Mouse (Mus musculus) heart, postnatal 36 days (tissue): ENCODE results near the gene Dppa4. TPM values are rescaled to one million over a fixed set of nuclear protein-coding genes. Genes with fewer than 3 reads are reported as not detected.
"Not testable (repeated sequence)": the region's sequence is repeated elsewhere in the genome, so short reads cannot be mapped to it uniquely, and the experiment has no call there.

Experiments used
- DNase-seq, 2 experiments: peaks; one replicate each; pipeline ENCODE4 v3.0.0; 2021 to 2022
- intact Hi-C: fragments of 180-260 bp; cut with DNase I; formaldehyde crosslinking; loops from one replicate; pipeline ENCODE4 v1.15.1; 2025
- total RNA-seq, 2 experiments: library from RNA; stranded (reverse); gene quantifications; 2 replicates each; pipeline ENCODE4 v1.2.3; 2021

Gene Dppa4
- not detected for total RNA-seq

GRCm38 (mm10) chr16:48283517-48283916 lies at the start of gene Dppa4:
Gene Dppa4 (plus strand): TSS chr16:48283733.
- DNase-seq: no peak
- intact Hi-C loops: no loop called here

DNA sequence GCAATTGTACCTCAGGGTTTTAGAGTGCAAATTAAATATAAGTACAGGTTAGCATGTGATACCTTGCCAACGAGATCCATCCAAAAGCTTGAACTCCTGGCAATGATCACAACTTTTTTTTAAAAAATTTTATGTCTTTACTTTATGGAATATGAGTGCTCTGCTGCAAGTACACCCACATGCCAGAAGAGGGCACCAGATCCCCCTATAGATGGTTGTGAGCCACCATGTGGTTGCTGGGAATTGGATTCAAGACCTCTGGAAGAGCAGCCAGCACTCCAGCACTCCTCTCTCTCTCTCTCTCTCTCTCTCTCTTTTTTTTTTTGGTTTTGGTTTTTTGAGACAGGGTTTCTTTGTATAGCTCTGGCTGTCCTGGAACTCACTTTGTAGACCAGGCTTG lies 48.5 kb upstream of the Dppa4 start:
- intact Hi-C loops: no loop called here
- DNase-seq: no peak

DNA sequence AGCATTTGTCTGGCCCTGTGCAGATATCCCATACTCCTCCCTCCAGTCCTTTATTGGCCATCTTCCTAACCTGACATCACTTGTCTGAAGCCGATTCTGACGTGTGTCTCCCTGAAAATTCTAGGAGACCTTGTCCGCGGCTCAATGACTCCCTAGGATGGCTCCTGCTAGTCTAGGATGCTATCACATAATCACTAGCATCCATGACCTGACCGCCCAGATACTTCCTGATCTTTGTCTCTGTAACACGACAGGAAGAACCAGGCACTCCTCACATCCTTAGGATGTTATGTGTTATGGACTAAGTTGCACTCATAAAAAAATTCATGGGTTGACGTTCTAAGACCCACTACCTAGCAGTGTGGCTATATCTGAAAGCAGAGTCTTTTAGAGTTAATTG lies 45.9 kb upstream of the Dppa4 start:
- DNase-seq: no peak
- intact Hi-C loops: no loop called here

GRCm38 (mm10) chr16:48247044-48247661 lies 36.4 kb upstream of the Dppa4 start:
- intact Hi-C loops: no loop called here
- no peak for DNase-seq

GRCm38 (mm10) chr16:48252824-48253223 lies 30.7 kb upstream of the Dppa4 start:
- intact Hi-C loops: no loop called here
- no peak for DNase-seq

- intact Hi-C loops: no loop called here
- DNase-seq: no peak
Measured at GRCm38 (mm10) chr16:48254584-48254983, 28.9 kb upstream of the Dppa4 start.

DNA sequence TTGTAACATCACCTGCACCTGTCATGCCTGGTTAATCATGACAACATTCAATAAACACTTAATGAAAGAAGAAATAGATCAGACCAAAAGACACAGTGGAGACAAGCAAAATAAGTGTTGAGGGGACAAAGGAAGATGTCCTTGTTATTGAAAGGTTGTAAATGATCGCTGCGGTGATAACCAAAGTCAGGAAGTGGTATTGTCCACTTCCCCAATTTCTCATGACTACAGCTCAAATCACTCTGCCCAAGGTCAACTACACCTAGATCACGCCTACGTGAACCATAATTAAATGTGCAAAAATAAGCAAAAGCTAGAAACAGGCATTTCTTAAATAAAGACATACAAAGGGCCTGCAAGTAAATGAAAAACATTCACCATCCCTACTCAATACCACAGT lies 24.0 kb upstream of the Dppa4 start:
- intact Hi-C loops: no loop called here
- DNase-seq: no peak

GRCm38 (mm10) chr16:48262901-48263300 lies 20.6 kb upstream of the Dppa4 start:
- no peak for DNase-seq
- intact Hi-C loops: no loop called here

GRCm38 (mm10) chr16:48265856-48266255 lies 17.7 kb upstream of the Dppa4 start:
- intact Hi-C loops: no loop called here
- DNase-seq: no peak

DNA sequence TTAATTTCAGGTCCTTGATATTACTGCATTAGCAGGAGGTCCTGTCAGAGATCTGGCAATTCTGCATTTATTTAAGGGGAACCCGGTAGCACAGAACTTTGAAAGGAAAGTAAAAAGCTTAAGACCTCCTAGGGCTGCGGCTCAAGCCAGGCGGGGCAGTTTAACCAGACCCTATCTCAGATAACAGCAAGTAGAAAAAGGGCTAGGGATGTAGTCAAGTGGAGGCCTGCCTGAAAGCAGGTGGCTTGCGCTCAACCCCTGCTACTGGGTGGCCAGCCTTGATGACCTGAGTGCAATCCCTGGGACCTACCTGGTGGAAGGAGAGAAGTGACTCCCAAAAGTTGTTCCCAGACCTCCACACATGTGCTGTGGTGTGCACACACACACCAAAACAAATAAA lies 6.6 kb upstream of the Dppa4 start:
- intact Hi-C loops: no loop called here
- no peak for DNase-seq

- intact Hi-C loops: no loop called here
- DNase-seq: no peak
Measured at GRCm38 (mm10) chr16:48280883-48281282, 2.6 kb upstream of the Dppa4 start.

DNA sequence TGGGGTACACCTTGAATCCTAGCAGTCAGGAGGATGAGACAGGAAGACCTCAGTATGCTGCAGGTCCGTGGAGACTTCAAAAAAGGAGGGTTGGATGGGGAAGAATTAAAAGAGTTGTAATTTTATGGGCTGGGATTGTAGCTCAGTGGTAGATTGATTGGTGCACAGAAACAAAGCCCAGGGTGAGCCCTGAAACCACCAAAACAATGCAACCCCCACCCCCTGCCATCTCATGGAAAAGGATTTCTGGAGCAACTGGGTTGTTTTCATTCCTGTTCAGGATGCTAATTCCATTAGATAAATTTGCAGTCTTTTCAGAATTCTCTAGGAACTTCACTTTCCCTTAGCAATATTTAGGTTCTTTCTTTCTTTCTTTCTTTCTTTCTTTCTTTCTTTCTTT lies 732 bp upstream of the Dppa4 start:
- no peak for DNase-seq
- intact Hi-C loops: no loop called here

GRCm38 (mm10) chr16:48285517-48285916 lies 2.0 kb downstream of the Dppa4 start:
- intact Hi-C loops: no loop called here

GRCm38 (mm10) chr16:48297384-48298136 lies 14.0 kb downstream of the Dppa4 start:
- DNase-seq: no peak
- intact Hi-C loops: no loop called here

More at GRCm38 (mm10) chr16:48285517-48285916, 2.0 kb downstream of the Dppa4 start:
- no peak for DNase-seq

DNA sequence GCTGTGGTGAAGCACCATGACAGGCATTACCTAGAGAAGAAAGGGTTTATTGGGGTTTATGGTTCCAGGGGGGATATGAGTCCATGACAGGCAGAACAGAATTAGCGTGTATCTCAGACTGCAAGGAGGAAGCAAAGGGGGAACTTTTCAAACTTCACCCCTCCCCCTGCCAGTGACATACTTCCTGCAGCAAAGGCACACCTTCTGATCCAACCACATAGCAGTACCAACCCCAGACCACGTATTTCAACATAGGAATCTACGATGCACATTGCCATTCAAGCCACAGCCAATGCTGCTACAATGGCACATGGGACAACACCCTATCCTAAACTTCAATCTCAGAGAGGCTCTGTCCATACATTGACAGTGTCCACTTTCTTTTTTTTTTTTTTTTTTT lies 16.4 kb downstream of the Dppa4 start:
- intact Hi-C loops: no loop called here
- no peak for DNase-seq

DNA sequence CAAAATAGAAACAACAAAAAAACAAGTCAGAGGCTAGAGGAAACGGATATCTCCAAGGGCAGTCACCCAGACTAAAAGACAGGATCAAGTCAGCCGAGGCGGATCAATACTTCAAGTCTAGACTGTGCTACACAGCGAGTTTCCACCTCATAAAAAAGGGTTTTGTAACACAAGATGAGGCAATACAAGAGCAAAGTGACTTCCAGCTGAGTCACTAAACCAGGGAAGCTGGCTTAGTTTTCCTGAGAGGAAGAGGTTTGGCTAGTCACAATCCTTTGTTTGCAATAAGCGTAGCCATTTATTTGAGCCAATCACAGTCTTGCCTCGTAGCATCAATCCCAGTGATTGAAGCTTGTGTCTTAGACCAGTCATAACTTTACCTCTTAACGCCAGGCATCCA lies 20.0 kb downstream of the Dppa4 start, which contains the start of gene Dppa2:
TSS of gene Dppa2 (plus strand) at position 400 of the 400 bp plus-strand sequence.
- no peak for DNase-seq
- intact Hi-C loops: no loop called here

DNA sequence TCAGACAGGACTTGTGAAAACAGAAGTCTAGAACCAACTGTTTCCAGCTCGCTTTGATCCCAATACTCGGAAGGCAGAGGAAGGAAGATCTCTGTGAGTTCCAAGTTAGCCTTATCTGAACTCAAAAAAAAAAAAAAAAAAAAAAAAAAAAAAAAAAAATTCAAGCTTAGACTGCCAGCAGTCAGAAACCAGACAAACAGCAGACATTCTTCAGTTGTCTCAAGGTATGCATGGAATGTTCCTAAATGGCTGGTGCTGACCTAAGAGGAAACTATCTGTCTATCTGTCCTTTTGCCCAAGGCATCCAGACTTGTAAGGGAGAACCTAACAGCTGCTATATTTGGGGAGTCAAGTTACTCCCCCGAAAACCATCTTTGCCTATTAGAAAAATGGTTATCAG lies 20.4 kb downstream of the Dppa4 start:
- DNase-seq: no peak
- intact Hi-C loops: no loop called here

DNA sequence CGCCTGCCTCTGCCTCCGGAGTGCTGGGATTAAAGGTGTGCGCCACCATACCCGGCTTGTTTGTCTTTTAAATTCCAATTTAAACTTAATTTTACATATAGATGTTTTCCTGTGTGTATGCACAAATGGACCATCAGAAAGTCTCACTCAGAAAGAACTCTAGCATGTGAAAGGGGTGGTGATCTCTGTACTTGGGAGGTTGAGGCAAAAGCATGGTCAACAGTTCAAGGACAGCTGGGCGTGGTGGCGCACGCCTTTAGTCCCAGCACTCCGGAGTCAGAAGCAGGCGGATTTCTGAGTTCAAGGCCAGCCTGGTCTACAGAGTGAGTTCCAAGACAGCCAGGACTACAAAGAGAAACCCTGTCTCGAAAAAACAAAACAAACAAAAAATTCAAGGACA lies 25.4 kb downstream of the Dppa4 start:
- DNase-seq, intact Hi-C loops: not testable (repeated sequence)

DNA sequence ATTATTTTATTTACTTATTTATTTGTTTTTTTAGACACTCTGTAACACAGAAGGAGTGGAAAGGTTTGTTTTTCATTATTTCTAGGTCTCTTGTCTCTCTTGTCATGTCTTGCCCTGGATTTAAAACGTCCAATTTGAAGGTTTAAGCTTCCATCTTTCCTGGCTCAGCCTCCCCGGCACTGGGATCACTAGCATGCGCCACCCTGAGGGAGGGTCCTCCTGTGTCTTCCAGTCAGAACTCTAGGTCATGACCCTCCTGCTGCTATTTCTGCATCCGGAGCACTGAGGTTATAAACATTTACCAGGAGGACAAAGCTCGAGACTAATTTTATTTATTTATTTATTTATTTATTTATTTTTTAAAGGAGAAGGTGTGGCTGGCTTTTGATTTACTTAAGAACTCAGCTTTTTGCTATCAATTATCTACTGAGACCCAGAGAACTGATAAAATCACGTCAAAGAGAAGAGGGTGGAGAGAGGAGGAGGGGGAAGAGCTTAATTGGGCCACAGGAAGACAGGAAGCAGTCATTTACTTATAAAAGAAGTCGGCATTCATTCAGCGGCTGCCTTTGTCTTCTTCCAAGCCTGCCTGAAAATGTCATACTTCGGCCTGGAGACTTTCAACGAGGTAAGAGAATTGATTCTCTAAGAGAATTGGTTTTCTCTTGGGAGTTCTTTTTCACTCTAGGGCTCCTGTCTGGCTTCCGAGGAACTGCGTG lies 26.5 kb downstream of the Dppa4 start:
- no peak for DNase-seq
- intact Hi-C loops: no loop called here

DNA sequence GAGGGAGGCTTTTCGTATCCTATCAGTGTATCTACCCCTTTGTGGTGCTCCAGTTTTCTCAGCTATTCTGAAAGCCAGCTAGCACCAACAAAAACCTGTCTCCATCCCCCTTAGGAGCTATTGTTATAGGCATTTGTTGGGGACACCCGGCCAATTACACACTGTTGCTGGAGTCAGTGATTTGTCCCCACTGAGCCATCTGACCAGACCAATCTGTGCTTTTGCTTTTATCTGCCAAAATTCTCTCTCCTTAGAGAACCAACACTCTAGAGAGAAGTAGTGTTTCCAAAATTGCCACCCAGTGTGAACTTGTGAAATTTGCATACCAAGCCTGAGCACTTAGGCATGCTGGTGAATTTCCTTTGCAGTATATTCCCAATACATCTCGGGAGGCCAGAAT lies 31.8 kb downstream of the Dppa4 start:
- intact Hi-C loops: no loop called here
- no peak for DNase-seq

DNA sequence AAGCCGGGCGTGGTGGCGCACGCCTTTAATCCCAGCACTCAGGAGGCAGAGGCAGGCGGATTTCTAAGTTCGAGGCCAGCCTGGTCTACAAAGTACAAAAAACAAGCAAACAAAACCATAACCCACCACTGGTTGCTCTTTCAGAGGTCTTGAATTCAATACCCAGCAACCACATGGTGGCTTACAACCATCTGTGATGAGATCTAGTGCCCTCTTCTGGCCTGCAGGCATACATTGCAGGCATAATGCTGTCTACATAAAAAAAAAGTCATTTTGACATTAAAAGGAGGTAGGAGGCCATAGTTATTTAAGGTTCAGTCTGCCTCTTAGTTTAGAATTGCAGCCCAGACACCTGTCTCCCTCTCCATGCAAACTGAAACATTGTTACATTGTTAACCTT lies 37.2 kb downstream of the Dppa4 start:
- intact Hi-C loops: no loop called here

DNA sequence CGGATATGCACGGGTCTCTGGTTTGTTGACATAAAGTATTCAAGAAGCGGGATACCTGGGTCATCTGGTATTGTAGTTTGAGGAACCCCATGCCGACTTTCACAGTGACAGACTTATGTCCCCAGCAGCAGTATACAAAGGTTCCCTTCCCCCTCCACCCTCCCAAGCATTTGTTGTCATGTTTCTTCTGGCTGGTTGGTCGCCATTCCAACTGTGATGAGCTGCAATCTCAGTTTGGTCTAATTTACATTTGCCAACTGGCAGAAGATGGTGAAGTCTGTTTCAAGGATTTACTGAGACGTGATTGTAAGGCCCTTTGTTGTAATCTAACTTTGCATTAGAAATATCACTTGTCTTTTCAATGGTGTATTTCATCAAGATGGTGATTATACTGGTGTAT lies 39.6 kb downstream of the Dppa4 start:
- no peak for DNase-seq
- intact Hi-C loops: no loop called here

More for the DNA sequence above, 37.2 kb downstream of the Dppa4 start:
- no peak for DNase-seq
